26 mouse cellular contexts compared by ENCODE assay signal in the genomic region with DNA sequence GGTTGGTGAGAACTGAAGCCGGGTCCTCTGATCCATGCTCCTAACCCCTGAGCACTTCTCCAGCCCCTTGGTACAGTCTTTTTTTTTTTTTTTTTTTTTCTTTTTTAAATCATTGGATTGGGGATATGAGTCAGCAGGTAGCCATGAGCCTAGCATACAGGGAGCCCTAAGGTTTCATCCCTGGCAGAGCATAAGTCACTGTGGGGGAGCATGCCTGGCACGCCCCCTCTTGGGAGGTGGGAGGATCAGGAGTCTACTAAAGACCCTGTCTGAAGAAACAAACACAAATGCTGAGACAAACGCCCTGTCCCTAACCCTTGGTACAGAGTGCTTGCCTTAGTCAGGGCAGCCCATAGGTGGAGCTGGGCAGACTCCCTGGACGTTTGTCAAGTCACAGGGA. TPM values are rescaled to one million over a fixed set of nuclear protein-coding genes. Genes with fewer than 3 reads are reported as not detected.
A peak's percentile ranks its signal among the peaks of the same experiment; 100 is the strongest.
DNase-seq lines count a peak whose midpoint lies in the region; ATAC-seq and TF ChIP-seq lines count a peak whose summit lies in the region.
"Had no signal": no experiment of that assay in that cellular context is flagged by ENCODE, and none has a peak within 500 bp of the region (broad histone marks: within the 10 kb centered on the region; RNA-seq: fewer than 3 reads in every experiment).

No protein-coding gene starts in this region.

- no peak overlapping the region for H3K27ac ChIP-seq in kidney, postnatal 0 days
- no peak overlapping the region for H3K27ac ChIP-seq in kidney, embryonic 14.5 days (ENCODE audit: low read depth, low read length)
- no peak overlapping the region for H3K27ac ChIP-seq in forebrain, embryonic 11.5 days (ENCODE audit: low read depth, low read length)
- H3K27ac ChIP-seq: embryonic facial prominence, embryonic 12.5 days; embryonic facial prominence, embryonic 15.5 days; forebrain, embryonic 12.5 days; forebrain, embryonic 15.5 days; heart, embryonic 15.5 days; hindbrain, embryonic 14.5 days; hindbrain, postnatal 0 days had no signal

- no peaks in the 10 kb centered on the region for H3K9me3 ChIP-seq in kidney, postnatal 0 days (replicated peaks; ENCODE audit: low read length)
- no peaks in the 10 kb centered on the region for H3K9me3 ChIP-seq in kidney, embryonic 14.5 days (ENCODE audit: control insufficient read depth, low read length)
- H3K9me3 ChIP-seq in forebrain, embryonic 11.5 days (ENCODE audit: control insufficient read depth, low read length) = no peaks in the 10 kb centered on the region
- H3K9me3 ChIP-seq: embryonic facial prominence, embryonic 12.5 days; embryonic facial prominence, embryonic 15.5 days; forebrain, embryonic 12.5 days; forebrain, embryonic 15.5 days; heart, embryonic 12.5 days; heart, embryonic 15.5 days had no signal

- no peaks in the 10 kb centered on the region for H3K36me3 ChIP-seq in kidney, postnatal 0 days (ENCODE audit: insufficient read depth, low read length)
- H3K36me3 ChIP-seq in kidney, embryonic 14.5 days (ENCODE audit: control insufficient read depth, insufficient read depth, low read length) = no peaks in the 10 kb centered on the region
- no peaks in the 10 kb centered on the region for H3K36me3 ChIP-seq in forebrain, embryonic 11.5 days (ENCODE audit: control insufficient read depth, insufficient read depth, low read length)
- H3K36me3 ChIP-seq: embryonic facial prominence, embryonic 12.5 days; embryonic facial prominence, embryonic 15.5 days; forebrain, embryonic 12.5 days; forebrain, embryonic 15.5 days; heart, embryonic 12.5 days; heart, embryonic 15.5 days had no signal

- no peak for ATAC-seq in kidney, postnatal 0 days (replicated peaks; ENCODE audit: low FRiP score, low read depth)
- ATAC-seq in kidney, embryonic 14.5 days (ENCODE audit: low FRiP score, low TSS enrichment) = no peak
- no peak for ATAC-seq in forebrain, embryonic 11.5 days (replicated peaks; ENCODE audit: low FRiP score)
- ATAC-seq: forebrain, embryonic 15.5 days; hindbrain, postnatal 0 days; Patski had no signal

- no peak for DNase-seq in kidney, postnatal 0 days (ENCODE audit: low spot score)
- DNase-seq in 3134 (ENCODE audit: extremely low read depth, insufficient read length, low spot score) (peak; percentile 69), NIH3T3 (ENCODE audit: low read depth) (peak; percentile 66)
- no peak for DNase-seq in c-Kit-positive CD71-positive TER-119-positive erythroid progenitor cells, embryonic 14.5 days (ENCODE audit: low spot score)
- DNase-seq in forebrain, embryonic 11.5 days (ENCODE audit: low spot score) = no peak
- DNase-seq: adrenal gland, postnatal 10 days; adrenal gland, postnatal 36 days; cerebellum, adult 11 months; cerebellum, adult 2 months; cerebellum, adult 9-11 months; cerebellum, postnatal 25 days; gastrocnemius, postnatal 25 days; heart, adult 18-20 months; heart, postnatal 10 days; heart, postnatal 4 days had no signal

- no peaks in the 10 kb centered on the region for H3K27me3 ChIP-seq in kidney, postnatal 0 days (ENCODE audit: insufficient read depth, low read length)
- H3K27me3 ChIP-seq in kidney, embryonic 14.5 days (ENCODE audit: control insufficient read depth, insufficient read depth, low read length) = 0 out of 2 replicates have a peak, but pooled peaks cover 5% of the 10 kb centered on the region
- peaks cover 5% of the 10 kb centered on the region for H3K27me3 ChIP-seq in forebrain, embryonic 11.5 days (ENCODE audit: control insufficient read depth, insufficient read depth, low read length)
- H3K27me3 ChIP-seq: forebrain, embryonic 15.5 days; Patski had no signal

- H3K4me3 ChIP-seq in kidney, postnatal 0 days (replicated peaks; ENCODE audit: low read depth, low read length) = no peak overlapping the region
- H3K4me3 ChIP-seq in kidney, embryonic 14.5 days (ENCODE audit: low read length) = no peak overlapping the region
- no peak overlapping the region for H3K4me3 ChIP-seq in forebrain, embryonic 11.5 days (ENCODE audit: low read depth, low read length)
- H3K4me3 ChIP-seq: embryonic facial prominence, embryonic 12.5 days; embryonic facial prominence, embryonic 15.5 days; forebrain, embryonic 12.5 days; forebrain, embryonic 15.5 days; heart, embryonic 12.5 days; heart, embryonic 15.5 days had no signal

- no peaks in the 10 kb centered on the region; the same call in 1 of the 2 replicates for H3K4me1 ChIP-seq in kidney, postnatal 0 days (replicated peaks; ENCODE audit: insufficient read depth, low read length)
- 0 out of 2 replicates have a peak, but pooled peaks cover 4% of the 10 kb centered on the region for H3K4me1 ChIP-seq in kidney, embryonic 14.5 days (ENCODE audit: control insufficient read depth, insufficient read depth, low read length)
- H3K4me1 ChIP-seq in forebrain, embryonic 11.5 days (replicated peaks; ENCODE audit: control insufficient read depth, insufficient read depth, low read length) = 0 out of 2 replicates have a peak, but pooled peaks cover 3% of the 10 kb centered on the region

- H3K4me2 ChIP-seq in kidney, postnatal 0 days (ENCODE audit: low read length) = no peak overlapping the region
- no peak overlapping the region for H3K4me2 ChIP-seq in kidney, embryonic 14.5 days (replicated peaks; ENCODE audit: low read depth, low read length)
- no peak overlapping the region for H3K4me2 ChIP-seq in forebrain, embryonic 11.5 days (ENCODE audit: low read depth, low read length, severe bottlenecking)
- H3K4me2 ChIP-seq: embryonic facial prominence, embryonic 12.5 days; embryonic facial prominence, embryonic 15.5 days; forebrain, embryonic 12.5 days; forebrain, embryonic 15.5 days; heart, embryonic 12.5 days; heart, embryonic 15.5 days; hindbrain, embryonic 14.5 days had no signal

- 0 out of 2 replicates have a peak, but pooled peaks have one; percentile 2 for TF ChIP-seq CTCF in kidney, postnatal 0 days (IDR thresholded peaks at IDR 0.05; ENCODE audit: low read depth)

- 34% methylated on average over 4 of the region's 4 CpGs for WGBS in kidney, postnatal 0 days
- 42% methylated on average over 4 of the region's 4 CpGs for WGBS in kidney, embryonic 14.5 days
- WGBS in forebrain, embryonic 11.5 days = 39% methylated on average over 4 of the region's 4 CpGs

- H3K9ac ChIP-seq in kidney, postnatal 0 days (ENCODE audit: low read depth, low read length) = no peak overlapping the region
- H3K9ac ChIP-seq in kidney, embryonic 14.5 days (ENCODE audit: low read depth, low read length) = no peak overlapping the region
- H3K9ac ChIP-seq in forebrain, embryonic 11.5 days (ENCODE audit: low read length) = no peak overlapping the region
- H3K9ac ChIP-seq: embryonic facial prominence, embryonic 15.5 days; forebrain, embryonic 12.5 days; forebrain, embryonic 15.5 days; heart, embryonic 12.5 days; heart, embryonic 15.5 days; hindbrain, embryonic 14.5 days had no signal

RNA-seq across cellular contexts. Expression of gene Il12rb1, which starts 3.8 kb away (rescaled TPM):
- 0.09 and 0.13 TPM in 2 replicates for polyA plus RNA-seq in kidney, postnatal 0 days (2015; fragmentation: Nextera tagmentation; extraction: Ambion mirVana)
- polyA plus RNA-seq in kidney, embryonic 14.5 days (2014; fragmentation: Nextera tagmentation; extraction: Ambion mirVana) = not detected in 2 replicates
- not detected in 2 replicates for polyA plus RNA-seq in forebrain, embryonic 11.5 days (2014; fragmentation: Nextera tagmentation; extraction: Ambion mirVana)
- polyA plus RNA-seq: embryonic facial prominence, embryonic 12.5 days; forebrain, embryonic 12.5 days; heart, embryonic 12.5 days; hindbrain, embryonic 14.5 days; hindbrain, postnatal 0 days had no signal

RNA-seq across cellular contexts. Expression of gene Mast3, which starts 7.2 kb away (rescaled TPM):
- 8.4 and 10.2 TPM in 2 replicates for polyA plus RNA-seq in kidney, postnatal 0 days (2015; fragmentation: Nextera tagmentation; extraction: Ambion mirVana)
- polyA plus RNA-seq in kidney, embryonic 14.5 days (2014; fragmentation: Nextera tagmentation; extraction: Ambion mirVana) = 13.4 and 17.2 TPM in 2 replicates
- 15.9 and 17.4 TPM in 2 replicates for polyA plus RNA-seq in forebrain, embryonic 11.5 days (2014; fragmentation: Nextera tagmentation; extraction: Ambion mirVana)

RNA-seq across cellular contexts. Expression of gene Arrdc2, which starts 27.5 kb away (rescaled TPM):
- 6.8 and 7.5 TPM in 2 replicates for polyA plus RNA-seq in kidney, postnatal 0 days (2015; fragmentation: Nextera tagmentation; extraction: Ambion mirVana)
- 4.7 and 5.7 TPM in 2 replicates for polyA plus RNA-seq in kidney, embryonic 14.5 days (2014; fragmentation: Nextera tagmentation; extraction: Ambion mirVana)
- 6.3 and 7.2 TPM in 2 replicates for polyA plus RNA-seq in forebrain, embryonic 11.5 days (2014; fragmentation: Nextera tagmentation; extraction: Ambion mirVana)

RNA-seq across cellular contexts. Expression of gene Pik3r2, which starts 35.5 kb away (rescaled TPM):
- polyA plus RNA-seq in kidney, postnatal 0 days (2015; fragmentation: Nextera tagmentation; extraction: Ambion mirVana) = 43.8 and 47.2 TPM in 2 replicates
- 33.3 and 49.1 TPM in 2 replicates for polyA plus RNA-seq in kidney, embryonic 14.5 days (2014; fragmentation: Nextera tagmentation; extraction: Ambion mirVana)
- polyA plus RNA-seq in forebrain, embryonic 11.5 days (2014; fragmentation: Nextera tagmentation; extraction: Ambion mirVana) = 58.9 and 61.6 TPM in 2 replicates

RNA-seq across cellular contexts. Expression of gene Kcnn1, which starts 51.0 kb away (rescaled TPM):
- 4.2 and 5.5 TPM in 2 replicates for polyA plus RNA-seq in kidney, postnatal 0 days (2015; fragmentation: Nextera tagmentation; extraction: Ambion mirVana)
- 2.5 and 2.6 TPM in 2 replicates for polyA plus RNA-seq in kidney, embryonic 14.5 days (2014; fragmentation: Nextera tagmentation; extraction: Ambion mirVana)
- polyA plus RNA-seq in forebrain, embryonic 11.5 days (2014; fragmentation: Nextera tagmentation; extraction: Ambion mirVana) = 9.0 and 13.4 TPM in 2 replicates
- polyA plus RNA-seq: inflammation-experienced regulatory T-cells, adult 6 months had no signal

Comparison
In these comparisons a context has a peak if more than half of its experiments do, and no peak if none do; other contexts are left out.
1. DNase-seq: peak in 3134 (single experiment) and NIH3T3 (single experiment); none in kidney, postnatal 0 days (single experiment), c-Kit-positive CD71-positive TER-119-positive erythroid progenitor cells, embryonic 14.5 days (single experiment) and forebrain, embryonic 11.5 days (single experiment).